Mouse (Mus musculus) forebrain, postnatal 0 days (tissue): Measurements from ENCODE around the gene Rrbp1. TPM values are rescaled to one million over a fixed set of nuclear protein-coding genes. Genes with fewer than 3 reads are reported as not detected.

Experiments
- ATAC-seq: fragments of 200-750 bp; cut with Nextera tagmentation; 2 replicates; pipeline ENCODE4 v1.8.0; 2017; ENCODE audit warnings: mild to moderate bottlenecking, moderate library complexity
- DNase-seq: peaks from one replicate; pipeline ENCODE4 v3.0.0-alpha.2; 2015
- H3K27ac ChIP-seq: fragments of 300-500 bp; sonication (generic); 2 replicates; pipeline ENCODE4 v1.5.1; 2014; ENCODE audit warnings: low read depth, mild to moderate bottlenecking, antibody characterized with exemption, low read length, moderate library complexity, mixed read lengths
- H3K27me3 ChIP-seq: fragments of 300-500 bp; sonication (generic); 2 replicates; pipeline ENCODE4 v1.6.1; 2014; ENCODE audit warnings: mild to moderate bottlenecking, low read length, mixed read lengths; ENCODE audit not compliant: insufficient read depth
- H3K36me3 ChIP-seq: fragments of 300-500 bp; sonication (generic); 2 replicates; pipeline ENCODE4 v1.6.1; 2014; ENCODE audit warnings: mild to moderate bottlenecking, moderate library complexity; ENCODE audit not compliant: insufficient read depth
- H3K4me1 ChIP-seq: fragments of 300-500 bp; sonication (generic); 2 replicates; pipeline ENCODE4 v1.6.1; 2014; ENCODE audit warnings: antibody characterized with exemption; ENCODE audit not compliant: insufficient read depth
- H3K4me2 ChIP-seq: fragments of 300-500 bp; sonication (generic); 2 replicates; pipeline ENCODE4 v1.6.1; 2014; ENCODE audit warnings: low read depth, mild to moderate bottlenecking, moderate library complexity
- H3K4me3 ChIP-seq: fragments of 300-500 bp; sonication (generic); 2 replicates; pipeline ENCODE4 v1.5.1; 2014; ENCODE audit warnings: low read depth, low read length, mixed read lengths
- H3K9ac ChIP-seq: fragments of 300-500 bp; sonication (generic); 2 replicates; pipeline ENCODE4 v1.6.1; 2014; ENCODE audit warnings: mild to moderate bottlenecking
- H3K9me3 ChIP-seq: fragments of 300-500 bp; sonication (generic); 2 replicates; pipeline ENCODE4 v1.6.1; 2016; ENCODE audit warnings: low read length
- CTCF ChIP-seq: sonication (generic); IDR thresholded peaks from 2 replicates; pipeline ENCODE4 v1.5.1; 2016; ENCODE audit warnings: antibody characterized with exemption, control low read depth, low read depth
- WGBS: fragments of 180-500 bp; shearing (Covaris S2); extraction: QIAGEN DNeasy Blood & Tissue Kit; methylation state at CpG from one replicate; pipeline ENCODE4 v1.1.7; 2014; 5-methylcytosine and 5-hydroxymethylcytosine counted together
- polyA plus RNA-seq: library from polyadenylated mRNA; unstranded; fragments of >200 nt; fragmentation: Nextera tagmentation; extraction: Ambion mirVana; gene quantifications from 2 replicates; pipeline ENCODE4 v1.2.1, GENCODE M21; 2015
- total RNA-seq: library from RNA; depleted of rRNA; stranded (reverse); fragments of >200 nt; gene quantifications from 2 replicates; pipeline ENCODE4 v1.2.3, GENCODE M21; 2014

The Rrbp1 gene
- total and polyA plus RNA-seq, 2 experiments from 2014 or later: 19.5 to 37.1 TPM

- TF ChIP-seq CTCF: no peak
- Histone ChIP-seq H3K27ac (no peak overlapping the region), H3K4me3 (no peak overlapping the region), H3K9ac (no peak overlapping the region), H3K4me2 (no peak overlapping the region), H3K27me3 (no peaks in the 10 kb centered on the region), H3K9me3 (no peaks in the 10 kb centered on the region), H3K4me1 (no peaks in the 10 kb centered on the region), H3K36me3 (peaks cover 47% of the 10 kb centered on the region)
- ATAC-seq (no peak), DNase-seq (no peak)
- 92% methylated on average over 5 of the region's 5 CpGs for WGBS
Observed at GRCm38 (mm10) chr2:143940406-143940805, 70.7 kb downstream of the Rrbp1 start.

GRCm38 (mm10) chr2:143937861-143938260, 73.2 kb downstream of the Rrbp1 start:
- no peak overlapping the region for H3K9ac ChIP-seq
- no peak for TF ChIP-seq CTCF
- H3K9me3 ChIP-seq: no peaks in the 10 kb centered on the region
- peaks cover 26% of the 10 kb centered on the region for H3K36me3 ChIP-seq
- no peaks in the 10 kb centered on the region for H3K4me1 ChIP-seq
- H3K27me3 ChIP-seq: no peaks in the 10 kb centered on the region
- DNase-seq (no peak), ATAC-seq (no peak)
- WGBS: 64% methylated on average over 2 of the region's 2 CpGs
- H3K4me3 ChIP-seq: no peak overlapping the region
- H3K27ac ChIP-seq: no peak overlapping the region
- no peak overlapping the region for H3K4me2 ChIP-seq

GRCm38 (mm10) chr2:143934439-143934838, 76.6 kb downstream of the Rrbp1 start:
- H3K4me1 ChIP-seq: no peaks in the 10 kb centered on the region
- DNase-seq (no peak), ATAC-seq (no peak)
- no peak overlapping the region for H3K27ac ChIP-seq
- no peak overlapping the region for H3K4me2 ChIP-seq
- no peak for TF ChIP-seq CTCF
- H3K27me3 ChIP-seq: no peaks in the 10 kb centered on the region
- H3K36me3 ChIP-seq: peaks cover 4% of the 10 kb centered on the region; the same call in 1 of the 2 replicates
- no peak overlapping the region for H3K4me3 ChIP-seq
- H3K9me3 ChIP-seq: no peaks in the 10 kb centered on the region
- WGBS: 95% methylated on average over 8 of the region's 8 CpGs
- H3K9ac ChIP-seq: no peak overlapping the region

DNA sequence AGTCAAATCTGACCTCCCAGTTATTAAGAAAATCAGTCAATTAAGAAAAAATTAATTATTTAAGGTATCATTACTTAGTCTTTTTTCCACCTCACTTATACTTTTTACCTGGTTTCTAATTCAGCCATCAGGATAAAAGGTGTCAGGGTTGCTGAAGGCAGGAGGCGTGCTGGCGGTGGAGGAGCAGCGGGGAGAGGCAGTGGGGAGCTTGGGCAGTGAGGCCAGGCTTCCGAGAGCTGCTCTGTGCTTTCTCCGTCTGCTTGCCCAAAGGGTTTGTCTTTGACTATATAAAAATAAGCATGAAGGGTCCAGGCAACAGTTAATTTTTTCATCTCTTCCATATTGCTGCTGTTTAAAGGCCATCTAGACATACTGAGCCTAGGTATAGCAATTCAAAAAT, 77.5 kb downstream of the Rrbp1 start:
- no peaks in the 10 kb centered on the region for H3K27me3 ChIP-seq
- H3K4me2 ChIP-seq: no peak overlapping the region
- DNase-seq: no peak
- TF ChIP-seq CTCF: no peak
- 89% methylated on average over 5 of the region's 5 CpGs for WGBS
- H3K4me1 ChIP-seq: no peaks in the 10 kb centered on the region
- no peaks in the 10 kb centered on the region for H3K36me3 ChIP-seq
- no peak overlapping the region for H3K9ac ChIP-seq
- ATAC-seq: no peak
- no peak overlapping the region for H3K27ac ChIP-seq
- no peaks in the 10 kb centered on the region for H3K9me3 ChIP-seq
- H3K4me3 ChIP-seq: no peak overlapping the region

DNA sequence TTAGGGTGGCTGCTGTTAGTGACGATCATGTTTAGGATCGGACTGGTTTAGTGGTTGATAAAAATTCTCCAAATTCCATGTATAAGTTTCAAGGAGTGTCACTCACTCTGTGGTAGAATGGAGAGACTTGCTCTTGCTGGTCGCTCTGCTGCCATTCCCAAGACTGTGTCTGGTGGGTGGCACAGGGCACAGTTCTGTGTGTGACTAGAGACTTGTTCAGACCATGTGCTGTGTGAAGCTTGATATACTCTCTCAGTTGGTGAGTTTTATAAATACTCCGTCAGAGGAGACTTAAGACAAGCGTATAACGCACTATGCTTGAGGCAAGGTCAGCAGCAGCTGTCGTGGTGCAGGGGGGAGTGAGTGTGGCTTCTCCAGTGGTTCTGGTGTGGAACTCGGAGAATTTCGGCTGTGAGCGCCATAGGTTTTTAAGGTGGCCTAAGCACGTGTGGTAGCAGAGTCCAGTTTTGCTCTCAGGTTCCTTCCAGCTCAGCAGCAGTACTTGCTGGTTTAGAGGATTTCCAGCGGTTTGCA, 78.7 kb downstream of the Rrbp1 start:
- DNase-seq (no peak), ATAC-seq (no peak)
- WGBS: 88% methylated on average over 12 of the region's 12 CpGs
- Histone ChIP-seq H3K9me3 (no peaks in the 10 kb centered on the region), H3K9ac (no peak overlapping the region), H3K27ac (no peak overlapping the region), H3K4me2 (no peak overlapping the region), H3K27me3 (no peaks in the 10 kb centered on the region), H3K4me1 (no peaks in the 10 kb centered on the region), H3K36me3 (no peaks in the 10 kb centered on the region), H3K4me3 (no peak overlapping the region)
- TF ChIP-seq CTCF: no peak

DNA sequence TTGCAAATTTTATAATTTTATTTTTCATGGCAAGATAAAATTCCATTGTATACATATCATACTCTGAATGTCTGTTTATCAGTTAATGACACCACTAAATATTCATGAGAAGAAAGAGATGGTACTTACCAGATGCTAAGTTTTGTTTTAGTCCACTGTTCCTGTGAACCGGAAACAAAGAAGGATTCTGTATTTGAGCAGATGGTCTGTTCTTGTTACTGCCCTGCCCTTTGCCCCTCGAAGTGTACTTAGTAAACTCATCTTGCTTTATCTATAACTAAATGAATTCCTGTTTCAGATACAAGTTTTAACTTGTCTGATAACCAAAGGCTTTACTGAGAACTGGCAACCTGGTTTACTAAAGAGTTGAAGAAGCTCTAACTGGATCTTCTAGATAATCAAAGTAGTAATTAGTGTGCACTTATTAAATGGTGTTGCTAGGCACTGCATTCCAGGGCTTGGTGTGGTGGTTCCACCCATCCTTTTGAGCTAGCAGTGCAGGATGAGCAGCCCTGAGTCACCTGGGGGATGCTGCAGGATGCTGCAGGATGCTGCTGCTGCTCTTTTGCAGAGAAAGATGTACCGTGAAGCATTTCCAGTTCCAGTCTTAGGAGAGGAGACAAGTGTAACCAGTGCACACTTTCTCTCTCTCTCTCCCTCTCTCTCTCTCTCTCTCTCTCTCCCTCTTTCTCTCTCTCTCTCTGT, 81.3 kb downstream of the Rrbp1 start:
- no peak overlapping the region for H3K27ac ChIP-seq
- H3K36me3 ChIP-seq: no peaks in the 10 kb centered on the region
- no peak overlapping the region for H3K4me2 ChIP-seq
- H3K4me1 ChIP-seq: no peaks in the 10 kb centered on the region
- no peaks in the 10 kb centered on the region for H3K9me3 ChIP-seq
- WGBS: 53% methylated on average over 3 of the region's 3 CpGs
- ATAC-seq (no peak), DNase-seq (no peak)
- no peak overlapping the region for H3K4me3 ChIP-seq
- no peak overlapping the region for H3K9ac ChIP-seq
- no peaks in the 10 kb centered on the region for H3K27me3 ChIP-seq
- TF ChIP-seq CTCF: no peak

GRCm38 (mm10) chr2:143925826-143926225, 85.2 kb downstream of the Rrbp1 start:
- DNase-seq (no peak), ATAC-seq (no peak)
- no peaks in the 10 kb centered on the region for H3K27me3 ChIP-seq
- H3K4me3 ChIP-seq: no peak overlapping the region
- WGBS: 95% methylated on average over 6 of the region's 6 CpGs
- no peak overlapping the region for H3K27ac ChIP-seq
- no peaks in the 10 kb centered on the region for H3K4me1 ChIP-seq
- no peak overlapping the region for H3K9ac ChIP-seq
- H3K4me2 ChIP-seq: no peak overlapping the region
- no peaks in the 10 kb centered on the region for H3K36me3 ChIP-seq
- H3K9me3 ChIP-seq: no peaks in the 10 kb centered on the region
- TF ChIP-seq CTCF: no peak
